Mouse (Mus musculus) hindbrain, embryonic 13.5 days (tissue): ENCODE results near the gene Tecpr1. TPM values are rescaled to one million over a fixed set of nuclear protein-coding genes. Genes with fewer than 3 reads are reported as not detected.
A peak's percentile ranks its signal among the peaks of the same experiment; 100 is the strongest.

Experiments
- ATAC-seq: fragments of 200-750 bp; cut with Nextera tagmentation; 2 replicates; pipeline ENCODE4 v1.8.0; 2017; ENCODE audit warnings: moderate TSS enrichment; ENCODE audit not compliant: low FRiP score
- H3K27ac ChIP-seq: fragments of 300-500 bp; sonication (generic); 2 replicates; pipeline ENCODE4 v1.5.1; 2015; ENCODE audit warnings: inconsistent platforms, mild to moderate bottlenecking, moderate library complexity
- H3K27me3 ChIP-seq: fragments of 300-500 bp; sonication (generic); 2 replicates; pipeline ENCODE4 v1.6.1; 2015; ENCODE audit warnings: mild to moderate bottlenecking, inconsistent platforms
- H3K36me3 ChIP-seq: fragments of 300-500 bp; sonication (generic); 2 replicates; pipeline ENCODE4 v1.6.1; 2015; ENCODE audit warnings: mild to moderate bottlenecking, inconsistent platforms
- H3K4me1 ChIP-seq: fragments of 300-500 bp; sonication (generic); replicated peaks from 2 replicates; pipeline ENCODE4 v1.6.1; 2015; ENCODE audit warnings: inconsistent platforms
- H3K4me2 ChIP-seq: fragments of 300-500 bp; sonication (generic); 2 replicates; pipeline ENCODE4 v1.6.1; 2015; ENCODE audit warnings: inconsistent platforms, mild to moderate bottlenecking, moderate library complexity
- H3K4me3 ChIP-seq: fragments of 300-500 bp; sonication (generic); 2 replicates; pipeline ENCODE4 v1.5.1; 2015; ENCODE audit warnings: mild to moderate bottlenecking, inconsistent platforms
- H3K9ac ChIP-seq: fragments of 300-500 bp; sonication (generic); 2 replicates; pipeline ENCODE4 v1.6.1; 2015; ENCODE audit warnings: mild to moderate bottlenecking, inconsistent platforms
- H3K9me3 ChIP-seq: fragments of 300-500 bp; sonication (generic); 2 replicates; pipeline ENCODE4 v1.6.1; 2016; ENCODE audit warnings: inconsistent platforms
- WGBS: fragments of 180-500 bp; shearing (Covaris S2); methylation state at CpG from one replicate; pipeline ENCODE4 v1.1.7; 2015; 5-methylcytosine and 5-hydroxymethylcytosine counted together
- polyA plus RNA-seq: library from polyadenylated mRNA; unstranded; fragments of >200 nt; fragmentation: Nextera tagmentation; extraction: Ambion mirVana; gene quantifications from 2 replicates; pipeline ENCODE4 v1.2.1, GENCODE M21; 2015

Tecpr1 gene
- polyA plus RNA-seq, 1 experiment from 2014 or later = 41.5 TPM

DNA sequence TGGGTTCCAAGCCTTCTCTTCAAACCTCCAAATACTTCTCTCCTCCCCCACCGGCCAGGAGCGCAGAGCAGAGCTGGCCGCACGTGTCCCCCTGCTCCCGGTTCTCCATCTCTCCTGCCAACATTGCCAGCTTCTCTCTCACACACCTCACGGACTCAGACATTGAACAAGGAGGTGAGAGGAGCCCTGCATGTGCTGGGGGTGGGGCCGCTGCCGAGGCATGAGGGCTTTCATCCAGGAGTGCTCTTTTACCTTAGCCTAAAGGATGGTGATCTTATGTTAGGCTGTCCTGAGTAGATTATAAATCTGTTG lies 40.2 kb downstream of the Tecpr1 start:
- no peak overlapping the region for H3K4me2 ChIP-seq
- no peak overlapping the region for H3K9ac ChIP-seq
- H3K27ac ChIP-seq = no peak overlapping the region
- H3K27me3 ChIP-seq = no peaks in the 10 kb centered on the region
- 92% methylated on average over 8 of the region's 8 CpGs for WGBS
- no peaks in the 10 kb centered on the region for H3K9me3 ChIP-seq
- 0 out of 2 replicates have a peak, but pooled peaks cover 4% of the 10 kb centered on the region for H3K4me1 ChIP-seq
- no peak overlapping the region for H3K4me3 ChIP-seq
- no peak for ATAC-seq
- peaks cover 57% of the 10 kb centered on the region for H3K36me3 ChIP-seq

- H3K4me3 ChIP-seq = no peak overlapping the region
- no peaks in the 10 kb centered on the region for H3K9me3 ChIP-seq
- no peaks in the 10 kb centered on the region for H3K27me3 ChIP-seq
- H3K9ac ChIP-seq = no peak overlapping the region
- no peak for ATAC-seq
- 75% methylated on average over 20 of the region's 20 CpGs for WGBS
- peaks cover 61% of the 10 kb centered on the region for H3K36me3 ChIP-seq
- no peak overlapping the region for H3K4me2 ChIP-seq
- H3K4me1 ChIP-seq = 0 out of 2 replicates have a peak, but pooled peaks cover 4% of the 10 kb centered on the region
- no peak overlapping the region for H3K27ac ChIP-seq
These were observed 40.7 kb downstream of the Tecpr1 start for GRCm38 (mm10) chr5:144182542-144183247.

- Histone ChIP-seq H3K4me2 (no peak overlapping the region), H3K4me3 (no peak overlapping the region), H3K27me3 (no peaks in the 10 kb centered on the region), H3K4me1 (0 out of 2 replicates have a peak, but pooled peaks cover 4% of the 10 kb centered on the region), H3K27ac (no peak overlapping the region), H3K36me3 (peaks cover 67% of the 10 kb centered on the region), H3K9ac (no peak overlapping the region), H3K9me3 (no peaks in the 10 kb centered on the region)
- 96% methylated on average over 7 of the region's 7 CpGs for WGBS
- ATAC-seq = no peak
These were observed 42.2 kb downstream of the Tecpr1 start for GRCm38 (mm10) chr5:144181249-144181648.

DNA sequence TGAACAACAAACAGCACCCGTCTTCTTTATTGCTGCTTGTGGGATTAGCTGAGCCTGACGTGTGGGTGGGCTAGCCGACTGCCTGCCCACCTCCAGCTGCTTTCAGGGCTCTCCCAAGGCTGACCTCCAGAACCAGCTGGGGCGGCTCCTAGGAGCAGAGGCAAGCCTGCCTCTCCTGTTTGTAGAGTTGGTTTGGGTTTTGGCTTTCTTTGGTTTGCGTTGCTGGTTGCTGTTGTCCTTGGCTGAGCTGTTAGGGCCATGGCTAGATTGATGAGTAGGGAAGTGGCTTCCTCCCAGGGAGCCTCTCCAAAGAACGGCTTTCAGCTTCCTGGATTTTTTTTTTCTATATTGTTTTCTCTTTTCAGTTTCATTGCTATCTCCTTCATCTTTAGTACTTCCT lies 45.2 kb downstream of the Tecpr1 start:
- Histone ChIP-seq H3K4me2 (no peak overlapping the region), H3K27ac (no peak overlapping the region), H3K9me3 (no peaks in the 10 kb centered on the region), H3K4me3 (no peak overlapping the region), H3K4me1 (no peaks in the 10 kb centered on the region), H3K9ac (no peak overlapping the region), H3K27me3 (no peaks in the 10 kb centered on the region), H3K36me3 (peaks cover 72% of the 10 kb centered on the region)
- ATAC-seq = no peak
- 68% methylated on average over 6 of the region's 6 CpGs for WGBS

GRCm38 (mm10) chr5:144173648-144174047 lies 49.8 kb downstream of the Tecpr1 start:
- peaks cover 87% of the 10 kb centered on the region for H3K36me3 ChIP-seq
- no peak for ATAC-seq
- 98% methylated on average over 18 of the region's 18 CpGs for WGBS

DNA sequence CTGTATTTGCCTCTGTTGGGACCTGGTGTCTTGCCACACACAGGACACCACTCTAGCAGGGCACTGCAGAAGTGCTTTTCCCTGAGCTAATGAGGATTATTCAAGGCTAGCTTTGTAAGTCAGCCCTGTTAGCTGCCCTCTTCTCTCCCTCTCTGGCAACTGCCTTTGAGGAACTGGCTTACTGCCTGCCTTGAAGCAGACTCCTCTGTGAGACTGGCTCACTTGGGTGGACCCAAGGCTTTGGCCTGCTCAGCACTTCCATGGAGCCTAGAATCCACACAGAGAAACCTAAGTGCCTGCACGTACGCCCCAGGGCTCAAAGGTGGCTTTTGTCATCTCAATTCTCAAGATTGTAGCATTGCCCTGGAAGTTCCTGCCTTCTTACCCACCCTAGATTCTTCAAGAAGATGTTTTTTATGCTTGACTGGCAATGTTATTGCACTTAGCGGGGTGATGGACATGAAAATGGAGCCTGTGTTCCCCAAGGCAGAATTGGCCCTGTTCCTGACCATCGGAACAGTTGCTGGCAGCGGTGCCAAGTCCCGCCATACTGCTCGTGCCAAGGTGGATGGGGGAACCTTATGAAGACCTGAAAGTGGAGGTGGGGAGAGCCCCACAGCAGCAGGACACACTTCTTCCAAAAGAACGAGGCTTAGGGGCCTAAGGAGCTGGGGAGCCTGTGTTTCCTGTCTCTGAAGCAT lies 54.0 kb downstream of the Tecpr1 start:
- Histone ChIP-seq H3K36me3 (peaks cover 71% of the 10 kb centered on the region), H3K27me3 (no peaks in the 10 kb centered on the region), H3K27ac (no peak overlapping the region), H3K4me2 (no peak overlapping the region), H3K4me1 (no peaks in the 10 kb centered on the region), H3K4me3 (no peak overlapping the region), H3K9me3 (no peaks in the 10 kb centered on the region), H3K9ac (no peak overlapping the region)
- 85% methylated on average over 8 of the region's 8 CpGs for WGBS
- no peak for ATAC-seq

More at GRCm38 (mm10) chr5:144173648-144174047, 49.8 kb downstream of the Tecpr1 start:
- no peaks in the 10 kb centered on the region for H3K27me3 ChIP-seq
- H3K4me2 ChIP-seq = no peak overlapping the region
- H3K4me1 ChIP-seq = no peaks in the 10 kb centered on the region
- no peak overlapping the region for H3K4me3 ChIP-seq
- no peaks in the 10 kb centered on the region for H3K9me3 ChIP-seq
- no peak overlapping the region for H3K27ac ChIP-seq
- no peak overlapping the region for H3K9ac ChIP-seq

GRCm38 (mm10) chr5:144165756-144166155 lies 57.7 kb downstream of the Tecpr1 start:
- Histone ChIP-seq H3K36me3 (peaks cover 66% of the 10 kb centered on the region), H3K4me1 (no peaks in the 10 kb centered on the region), H3K27ac (no peak overlapping the region), H3K9me3 (no peaks in the 10 kb centered on the region), H3K4me2 (no peak overlapping the region), H3K9ac (no peak overlapping the region), H3K4me3 (no peak overlapping the region), H3K27me3 (no peaks in the 10 kb centered on the region)
- no peak for ATAC-seq
- WGBS = 93% methylated on average over 3 of the region's 3 CpGs

GRCm38 (mm10) chr5:144162813-144163517 lies 60.5 kb downstream of the Tecpr1 start:
- Histone ChIP-seq H3K9me3 (no peaks in the 10 kb centered on the region), H3K9ac (no peak overlapping the region), H3K27me3 (no peaks in the 10 kb centered on the region), H3K4me1 (peaks cover 3% of the 10 kb centered on the region; the same call in 1 of the 2 replicates), H3K4me2 (no peak overlapping the region), H3K27ac (no peak overlapping the region), H3K4me3 (no peak overlapping the region), H3K36me3 (peaks cover 75% of the 10 kb centered on the region)
- ATAC-seq = no peak
- WGBS = 83% methylated on average over 10 of the region's 10 CpGs

- H3K9me3 ChIP-seq = no peaks in the 10 kb centered on the region
- H3K4me2 ChIP-seq = no peak overlapping the region
- H3K36me3 ChIP-seq = peaks cover 82% of the 10 kb centered on the region
- H3K4me1 ChIP-seq = peaks cover 3% of the 10 kb centered on the region; the same call in 1 of the 2 replicates
- no peak overlapping the region for H3K4me3 ChIP-seq
- no peak for ATAC-seq
- no peak overlapping the region for H3K27ac ChIP-seq
- 89% methylated on average over 5 of the region's 5 CpGs for WGBS
- H3K27me3 ChIP-seq = no peaks in the 10 kb centered on the region
- no peak overlapping the region for H3K9ac ChIP-seq
These were observed 61.2 kb downstream of the Tecpr1 start for GRCm38 (mm10) chr5:144162080-144162812.

GRCm38 (mm10) chr5:144159137-144159536 lies 64.3 kb downstream of the Tecpr1 start:
- peaks cover 64% of the 10 kb centered on the region for H3K36me3 ChIP-seq
- no peaks in the 10 kb centered on the region for H3K27me3 ChIP-seq
- peaks cover 3% of the 10 kb centered on the region; the same call in 1 of the 2 replicates for H3K4me1 ChIP-seq
- WGBS = 88% methylated on average over 8 of the region's 8 CpGs
- ATAC-seq = 0 out of 2 replicates have a peak, but pooled peaks have one; percentile 10
- H3K9me3 ChIP-seq = no peaks in the 10 kb centered on the region
- H3K27ac ChIP-seq = peak overlapping the region; percentile 13
- no peak overlapping the region for H3K4me3 ChIP-seq
- H3K9ac ChIP-seq = no peak overlapping the region
- H3K4me2 ChIP-seq = no peak overlapping the region

GRCm38 (mm10) chr5:144158604-144159003 lies 64.8 kb downstream of the Tecpr1 start:
- no peak overlapping the region for H3K4me3 ChIP-seq
- H3K9me3 ChIP-seq = no peaks in the 10 kb centered on the region
- H3K27ac ChIP-seq = peak overlapping the region; percentile 13
- WGBS = 28% methylated on average over 4 of the region's 4 CpGs
- ATAC-seq = peak; percentile 69
- no peak overlapping the region for H3K4me2 ChIP-seq
- H3K27me3 ChIP-seq = no peaks in the 10 kb centered on the region
- H3K36me3 ChIP-seq = peaks cover 59% of the 10 kb centered on the region
- 0 out of 2 replicates have a peak overlapping the region, but pooled peaks have one; percentile 35 for H3K9ac ChIP-seq
- H3K4me1 ChIP-seq = peaks cover 3% of the 10 kb centered on the region; the same call in 1 of the 2 replicates

DNA sequence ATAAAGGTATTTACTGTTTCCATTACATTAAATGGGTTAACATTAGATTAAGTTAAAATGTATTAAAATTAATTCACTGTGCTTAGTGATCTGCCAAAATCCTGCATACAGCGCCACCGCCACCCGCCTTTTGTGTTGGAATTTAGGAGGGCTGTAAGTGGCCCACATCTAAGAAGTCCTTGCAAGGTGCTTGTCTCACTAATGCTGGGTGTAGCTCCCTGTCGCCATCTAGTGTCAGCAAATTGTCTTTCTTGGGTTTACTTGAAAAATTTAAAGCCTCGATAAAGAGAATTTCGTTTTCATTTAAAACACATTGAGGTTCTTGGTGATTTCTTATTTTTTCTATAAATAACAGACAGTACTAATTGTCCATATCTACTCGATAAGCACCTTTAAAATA lies 68.9 kb downstream of the Tecpr1 start:
- no peak overlapping the region for H3K4me3 ChIP-seq
- H3K27ac ChIP-seq = no peak overlapping the region
- 40% methylated on average over 7 of the region's 7 CpGs for WGBS
- no peak overlapping the region for H3K9ac ChIP-seq
- H3K27me3 ChIP-seq = no peaks in the 10 kb centered on the region
- no peak for ATAC-seq
- peaks cover 49% of the 10 kb centered on the region for H3K36me3 ChIP-seq
- H3K9me3 ChIP-seq = no peaks in the 10 kb centered on the region
- H3K4me2 ChIP-seq = no peak overlapping the region
- H3K4me1 ChIP-seq = peaks cover 3% of the 10 kb centered on the region; the same call in 1 of the 2 replicates
